Mouse (Mus musculus) CH12.LX (cell line): ENCODE data around the gene L2hgdh.

Experiments
- CTCF ChIP-seq, 2 experiments: IDR thresholded peaks in 1 of 2; conservative IDR thresholded peaks in 1 of 2; 2 replicates each; pipeline ENCODE4 v1.5.1; 2011 to 2012; ENCODE audit warnings: low read depth in 2 of 2, low read length in 2 of 2, improper control_type of control experiment in 1 of 2, inconsistent platforms in 1 of 2, mild to moderate bottlenecking in 1 of 2, moderate library complexity in 1 of 2
- POLR2A ChIP-seq: IDR thresholded peaks from 2 replicates; pipeline ENCODE4 v1.6.1; 2011; ENCODE audit warnings: low read depth, mild to moderate bottlenecking, improper control_type of control experiment, low read length
- TCF12 ChIP-seq: IDR thresholded peaks from 2 replicates; pipeline ENCODE4 v1.6.1; 2014; ENCODE audit warnings: low read depth, mild to moderate bottlenecking, inconsistent platforms, low read length, improper control_type of control experiment

- TF ChIP-seq TCF12: no peak
- no peak for TF ChIP-seq CTCF (conservative IDR thresholded peaks at IDR 0.05 in 1 of 2, IDR thresholded peaks at IDR 0.05 in 1 of 2; ENCODE audit: low read depth in 2 of 2, low read length in 2 of 2)
- no peak for TF ChIP-seq POLR2A
Measured at GRCm38 (mm10) chr12:69649511-69649910, 75.2 kb downstream of the L2hgdh start.
